Mouse (Mus musculus): ENCODE data around the gene Fam89b.
"Not testable (repeated sequence)": the region's sequence is repeated elsewhere in the genome, so short reads cannot be mapped to it uniquely, and the experiment has no call there.

The Fam89b gene

DNA sequence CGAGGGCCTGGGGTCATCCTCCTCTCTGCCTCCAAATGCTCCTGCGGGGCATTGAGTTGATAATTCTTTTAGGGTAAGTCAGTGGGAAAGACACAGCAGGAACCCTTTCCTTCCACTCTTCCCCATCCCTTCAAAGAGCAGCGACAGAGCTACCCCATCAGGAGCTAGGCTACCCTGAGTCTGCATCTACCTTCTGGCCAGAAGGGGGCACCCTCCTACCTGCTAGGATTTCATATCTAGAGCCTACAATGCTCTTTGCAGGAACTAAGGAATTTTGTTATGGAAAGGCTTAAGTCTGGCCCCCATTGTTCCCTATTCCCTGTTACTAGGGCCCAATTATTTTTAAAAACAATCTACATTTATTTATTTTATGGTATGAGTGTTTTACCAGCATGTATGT lies 18.2 kb downstream of the Fam89b start:
- DNase-seq (ENCODE audit: low spot score in 2 of 2), result peak; percentile 56 to 84

DNA sequence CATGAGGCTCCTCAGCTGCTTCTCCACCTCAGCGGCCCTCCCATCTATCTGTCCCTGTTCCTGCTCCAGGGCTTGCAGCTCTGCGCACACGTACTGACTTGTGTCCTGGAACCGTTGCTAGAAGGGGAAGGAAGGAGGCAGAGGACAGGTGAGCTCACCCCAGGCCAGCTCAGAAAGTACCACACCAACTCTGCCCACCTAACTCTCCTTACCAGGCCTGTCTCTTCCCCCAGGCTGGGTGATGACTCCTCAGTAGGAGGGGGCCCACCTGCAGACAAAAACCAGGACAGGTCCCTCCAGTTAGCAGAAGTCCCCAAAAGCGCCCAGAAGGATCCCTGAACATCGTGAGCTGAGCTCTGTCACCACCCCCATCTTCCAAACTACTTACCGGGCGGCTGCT lies 18.9 kb downstream of the Fam89b start:
- no peak for DNase-seq (ENCODE audit: low spot score in 2 of 2)

DNA sequence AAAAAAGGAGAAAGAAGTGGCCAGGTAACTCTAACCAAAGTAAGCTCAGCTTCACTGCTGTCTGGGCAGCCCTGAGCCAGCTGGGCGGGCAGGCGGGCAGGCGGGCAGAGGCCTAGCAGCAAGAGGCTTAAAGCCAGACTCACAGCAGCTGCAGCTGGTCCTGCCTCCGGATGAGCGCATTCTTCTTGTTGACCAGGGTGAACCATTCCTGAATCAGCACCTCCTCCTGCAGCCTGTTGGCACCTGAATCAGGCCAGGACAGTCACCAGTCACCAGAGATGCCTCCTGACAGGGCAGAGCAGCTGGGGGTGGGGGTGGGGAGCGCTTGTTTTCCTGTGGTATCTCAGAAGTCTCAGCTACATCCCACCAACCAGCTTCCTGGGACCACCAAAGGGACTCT lies 19.4 kb downstream of the Fam89b start:
- DNase-seq (ENCODE audit: low spot score in 2 of 2), result no peak

DNA sequence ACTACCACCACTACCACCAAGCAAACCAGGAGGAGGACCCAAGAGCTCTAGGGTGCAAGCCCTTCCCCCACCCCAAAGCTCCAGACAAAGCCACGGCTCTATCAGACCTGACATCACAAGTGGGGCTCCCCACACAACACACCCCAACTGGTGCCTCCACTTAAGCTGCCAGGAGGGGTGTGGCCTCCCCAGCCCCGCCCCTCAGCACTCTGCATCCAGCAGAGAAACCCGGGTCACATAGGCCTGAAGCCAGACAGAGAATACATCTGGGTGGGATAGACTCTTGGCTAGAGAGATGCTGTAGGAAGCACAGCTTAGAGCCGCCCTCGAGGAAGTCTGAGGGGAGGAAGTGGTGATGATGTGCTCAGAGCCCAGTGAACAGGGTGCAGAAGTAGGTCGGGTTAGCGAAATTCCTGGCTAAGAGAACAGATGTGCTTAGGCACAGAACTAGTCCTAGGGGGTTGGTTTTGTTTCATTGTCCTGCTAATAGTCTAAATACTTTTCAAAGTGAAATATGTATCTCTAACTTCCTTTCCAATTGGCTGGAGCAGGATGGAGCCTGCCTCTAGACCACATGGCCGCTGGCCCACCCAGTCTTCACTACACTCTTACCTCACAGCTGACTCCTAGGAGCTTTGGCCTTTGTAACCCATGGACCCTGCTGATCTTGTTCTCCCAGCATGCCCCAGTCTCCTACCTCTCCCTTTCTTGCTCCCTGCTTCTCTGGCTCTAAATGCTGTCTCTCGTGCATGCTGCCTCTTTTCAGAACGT lies 24.5 kb downstream of the Fam89b start:
- DNase-seq (ENCODE audit: low spot score in 2 of 2), result no peak

DNA sequence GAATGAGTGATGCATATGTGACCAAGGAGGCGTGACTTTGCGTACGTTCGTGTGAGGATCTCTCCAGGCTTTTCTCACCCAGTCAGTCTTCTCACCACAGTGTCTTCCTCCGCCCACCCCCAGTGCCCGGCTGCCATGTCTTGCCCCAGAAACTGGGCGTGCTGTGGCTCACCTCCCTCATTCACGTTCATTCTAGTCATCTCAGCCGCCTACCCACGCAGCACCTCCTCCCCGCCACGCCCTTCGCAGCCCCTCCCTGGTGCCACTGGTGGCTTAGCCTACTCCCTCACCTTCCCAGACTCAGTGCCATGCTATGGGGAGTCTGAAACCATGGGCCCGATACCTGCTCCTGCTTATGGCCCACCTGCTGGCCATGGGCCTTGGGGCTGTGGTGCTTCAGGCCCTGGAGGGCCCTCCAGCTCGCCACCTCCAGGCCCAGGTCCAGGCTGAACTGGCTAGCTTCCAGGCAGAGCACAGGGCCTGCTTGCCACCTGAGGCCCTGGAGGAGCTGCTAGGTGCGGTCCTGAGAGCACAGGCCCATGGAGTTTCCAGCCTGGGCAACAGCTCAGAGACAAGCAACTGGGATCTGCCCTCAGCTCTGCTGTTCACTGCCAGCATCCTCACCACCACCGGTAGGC lies 25.2 kb downstream of the Fam89b start, which contains the start of gene Kcnk7:
Gene Kcnk7, plus strand, starts transcription at position 205 of the 638 bp plus-strand sequence.
- no peak for DNase-seq (ENCODE audit: low spot score in 2 of 2)

DNA sequence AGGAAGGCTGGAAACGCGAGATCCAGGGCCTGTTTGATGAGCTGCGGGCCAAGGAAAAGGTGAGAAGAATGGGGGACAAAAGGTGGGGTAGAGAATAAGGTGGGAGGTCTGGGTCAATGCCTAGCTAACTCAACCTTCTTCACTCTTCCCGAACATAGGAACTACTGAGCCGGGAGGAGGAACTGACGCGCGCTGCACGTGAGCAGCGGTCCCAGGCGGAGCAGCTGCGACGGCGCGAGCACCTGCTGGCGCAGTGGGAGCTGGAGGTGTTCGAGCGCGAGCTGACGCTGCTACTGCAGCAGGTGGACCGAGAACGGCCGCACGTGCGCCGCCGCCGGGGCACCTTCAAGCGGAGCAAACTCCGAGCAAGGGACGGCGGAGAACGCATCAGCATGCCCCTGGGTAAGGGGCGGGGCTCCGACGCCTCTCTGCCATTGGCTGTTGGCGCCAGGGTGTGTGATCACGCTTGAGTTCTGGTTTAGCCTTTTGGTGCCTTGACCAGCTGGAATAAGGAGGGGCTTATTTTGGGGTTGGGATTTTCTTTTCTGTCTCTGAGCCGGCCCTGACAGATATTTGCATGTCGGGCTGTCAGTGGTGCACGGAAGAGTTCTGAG lies 33.5 kb downstream of the Fam89b start:
- DNase-seq (ENCODE audit: low spot score in 2 of 2), result no peak

DNA sequence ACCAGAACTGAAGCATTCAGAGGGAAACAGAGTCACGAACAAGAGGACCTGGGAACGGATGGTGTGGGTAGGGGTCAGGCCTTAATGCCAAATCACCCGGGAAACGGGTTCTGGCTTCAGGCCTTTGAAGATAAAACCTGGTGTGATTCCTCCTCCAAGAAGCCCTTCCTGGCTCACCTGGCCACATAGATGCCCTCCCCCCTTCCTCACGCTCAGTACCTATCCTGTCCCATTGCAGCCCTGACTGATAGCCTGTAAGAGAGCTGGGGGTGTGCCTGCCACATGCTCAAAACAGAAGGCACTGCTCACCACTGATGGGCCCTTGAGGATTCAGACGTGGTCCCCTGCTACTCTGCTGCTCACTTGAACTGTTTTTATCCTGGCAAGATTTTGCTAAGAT lies 35.7 kb downstream of the Fam89b start:
- no peak for DNase-seq (ENCODE audit: low spot score in 2 of 2)

DNA sequence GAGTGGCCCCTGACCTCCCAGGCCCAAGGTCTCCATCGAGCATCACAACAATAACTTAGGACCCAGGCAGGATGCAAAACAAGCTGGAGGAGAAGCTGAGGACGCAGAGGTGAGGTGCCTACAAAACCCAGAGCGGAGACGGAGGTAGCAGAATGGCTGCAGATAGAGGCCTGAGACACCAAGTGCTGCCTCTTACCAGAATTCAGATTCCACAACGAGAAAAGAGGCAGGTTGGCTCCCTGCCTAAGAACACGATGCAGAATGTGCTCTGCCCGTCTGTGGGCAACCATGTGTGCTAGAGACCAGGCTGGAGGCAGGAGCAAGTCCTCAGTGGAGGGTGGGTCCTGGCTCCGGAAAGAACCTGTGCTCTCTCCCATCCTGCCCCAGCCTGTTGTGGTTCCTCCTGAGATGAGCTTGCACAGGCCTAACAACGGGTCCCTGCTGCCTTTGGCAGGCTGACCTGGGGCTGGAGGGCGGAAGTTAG lies 36.5 kb downstream of the Fam89b start:
- peak in 1 of 2 experiments; percentile 23 for DNase-seq (ENCODE audit: low spot score in 2 of 2)

DNA sequence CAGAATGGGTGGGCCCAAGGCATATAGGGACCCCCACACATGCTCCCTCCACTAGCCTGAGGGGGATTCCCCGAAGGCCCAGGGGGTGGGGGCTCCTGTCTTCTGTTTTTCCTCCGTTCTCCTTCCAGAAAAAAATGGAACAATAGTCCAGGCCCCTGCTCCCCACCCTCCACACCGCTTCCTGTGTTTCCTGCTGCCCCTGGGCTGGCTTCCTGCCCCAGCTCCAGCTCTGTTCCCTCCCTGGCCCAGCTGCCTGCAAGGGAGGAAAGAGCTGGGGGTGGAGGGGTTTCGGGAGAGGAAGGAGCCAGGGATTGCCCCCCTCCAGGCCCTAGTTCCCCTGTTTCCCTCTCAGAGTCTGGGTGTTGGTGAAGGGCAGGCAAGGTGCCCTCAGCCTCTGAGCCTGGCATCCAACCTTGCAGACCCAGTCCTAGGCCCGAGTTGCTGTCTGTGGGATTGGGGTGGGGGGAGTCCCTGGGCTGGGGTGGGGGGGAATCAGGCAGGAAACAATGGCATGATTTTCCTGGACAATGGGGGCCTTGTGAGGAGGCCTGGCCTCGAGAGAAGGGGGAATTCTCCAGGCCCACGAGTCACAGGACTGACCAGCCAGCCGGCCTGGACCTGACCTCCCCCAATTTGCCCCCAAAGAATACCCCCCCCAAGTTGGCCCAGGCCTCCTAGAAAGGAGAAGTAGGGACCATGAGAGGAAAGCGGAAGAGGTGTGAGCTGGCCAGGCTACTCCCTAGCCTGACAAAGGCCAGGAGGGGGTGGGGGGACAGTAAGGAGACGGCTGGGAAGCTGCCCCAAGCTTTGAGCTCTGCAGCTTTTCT lies 37.2 kb downstream of the Fam89b start:
- DNase-seq (ENCODE audit: low spot score in 2 of 2), result no peak

DNA sequence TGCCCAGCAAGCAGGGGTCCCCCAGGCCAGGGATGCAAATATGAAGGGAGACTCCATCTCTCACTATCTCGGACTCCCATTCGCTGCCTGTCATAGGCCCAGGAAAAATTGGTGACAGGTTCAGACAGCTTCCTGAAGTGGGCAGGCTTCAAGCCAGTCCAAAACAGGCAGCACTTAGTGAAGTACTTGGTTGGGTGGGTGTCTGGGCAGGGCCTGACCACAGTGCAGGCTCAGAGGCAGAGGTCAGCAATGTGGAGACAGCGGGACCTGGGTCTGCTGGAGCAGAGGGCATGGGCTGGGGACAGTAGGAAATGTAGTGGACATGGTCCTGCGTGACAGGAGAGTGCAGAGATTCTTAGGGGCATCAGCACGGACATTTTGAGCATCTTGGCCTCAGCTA lies 37.9 kb downstream of the Fam89b start:
- DNase-seq (ENCODE audit: low spot score in 2 of 2), result no peak

DNA sequence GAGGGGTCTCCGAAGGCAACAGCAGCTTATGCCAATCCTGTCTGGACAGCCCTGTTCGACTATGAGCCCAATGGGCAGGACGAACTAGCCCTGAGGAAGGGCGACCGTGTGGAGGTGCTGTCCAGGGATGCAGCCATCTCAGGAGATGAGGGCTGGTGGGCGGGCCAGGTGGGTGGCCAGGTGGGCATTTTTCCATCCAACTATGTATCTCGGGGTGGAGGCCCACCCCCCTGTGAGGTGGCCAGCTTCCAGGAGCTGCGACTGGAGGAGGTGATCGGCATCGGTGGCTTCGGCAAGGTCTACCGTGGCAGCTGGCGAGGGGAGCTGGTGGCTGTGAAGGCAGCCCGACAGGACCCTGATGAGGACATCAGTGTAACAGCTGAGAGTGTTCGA lies 39.1 kb downstream of the Fam89b start:
- peak in 1 of 2 experiments; percentile 19 for DNase-seq (ENCODE audit: low spot score in 2 of 2)

DNA sequence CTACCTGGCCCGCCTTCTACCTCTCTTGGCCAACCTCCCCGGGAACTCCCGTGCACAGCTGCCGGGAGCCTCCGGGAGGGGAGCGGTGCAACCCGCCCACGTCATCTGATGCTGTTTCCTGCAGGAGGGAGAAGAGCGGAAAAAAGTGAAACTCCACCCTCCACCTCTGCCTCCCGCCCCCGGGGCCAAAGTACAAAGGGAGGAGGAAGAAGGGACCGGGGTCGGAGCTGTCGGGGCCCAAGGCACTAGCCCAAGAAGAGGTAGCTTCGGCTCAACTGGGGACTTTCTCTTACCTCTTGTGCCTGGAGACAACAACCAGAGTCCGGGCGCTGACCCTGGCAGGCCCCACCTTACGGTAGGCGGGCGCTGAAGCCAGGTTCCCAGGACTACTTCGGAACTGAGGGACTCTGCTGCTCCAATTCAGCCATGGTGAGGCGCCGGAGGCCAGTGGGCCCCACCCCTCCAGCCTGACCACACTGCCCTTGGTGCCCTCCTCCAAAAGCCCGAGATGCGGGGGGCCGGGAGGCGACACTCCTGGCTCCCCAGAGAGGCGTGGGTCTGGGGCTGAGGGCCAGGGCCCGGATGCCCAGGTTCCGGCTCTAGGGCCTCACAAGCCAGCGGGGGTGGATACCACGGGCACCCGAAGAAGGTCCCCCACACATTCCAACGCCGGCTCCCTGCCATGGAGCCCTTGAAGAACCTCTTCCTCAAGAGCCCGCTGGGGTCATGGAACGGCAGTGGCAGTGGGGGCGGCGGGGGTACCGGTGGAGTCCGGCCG lies 39.7 kb downstream of the Fam89b start:
- peak; percentile 70 to 74 for DNase-seq (ENCODE audit: low spot score in 2 of 2)

DNA sequence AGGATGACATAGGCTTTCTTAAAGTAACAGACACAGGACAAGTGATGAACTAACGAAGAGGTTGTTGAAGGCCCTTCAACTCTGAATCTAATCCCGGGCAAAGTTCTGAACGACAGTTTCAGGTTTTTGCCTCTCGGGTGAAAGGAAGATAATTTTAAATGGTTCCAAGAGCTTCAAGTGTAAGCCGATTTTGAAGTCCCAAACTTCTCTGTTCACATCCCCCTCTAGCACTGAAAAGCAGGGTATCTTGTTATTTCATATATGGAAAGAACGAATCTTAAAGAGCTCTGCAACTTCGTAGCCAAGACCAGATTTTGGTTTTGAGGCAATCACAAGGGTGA lies 40.4 kb downstream of the Fam89b start:
- no peak for DNase-seq (ENCODE audit: low spot score in 2 of 2)

DNA sequence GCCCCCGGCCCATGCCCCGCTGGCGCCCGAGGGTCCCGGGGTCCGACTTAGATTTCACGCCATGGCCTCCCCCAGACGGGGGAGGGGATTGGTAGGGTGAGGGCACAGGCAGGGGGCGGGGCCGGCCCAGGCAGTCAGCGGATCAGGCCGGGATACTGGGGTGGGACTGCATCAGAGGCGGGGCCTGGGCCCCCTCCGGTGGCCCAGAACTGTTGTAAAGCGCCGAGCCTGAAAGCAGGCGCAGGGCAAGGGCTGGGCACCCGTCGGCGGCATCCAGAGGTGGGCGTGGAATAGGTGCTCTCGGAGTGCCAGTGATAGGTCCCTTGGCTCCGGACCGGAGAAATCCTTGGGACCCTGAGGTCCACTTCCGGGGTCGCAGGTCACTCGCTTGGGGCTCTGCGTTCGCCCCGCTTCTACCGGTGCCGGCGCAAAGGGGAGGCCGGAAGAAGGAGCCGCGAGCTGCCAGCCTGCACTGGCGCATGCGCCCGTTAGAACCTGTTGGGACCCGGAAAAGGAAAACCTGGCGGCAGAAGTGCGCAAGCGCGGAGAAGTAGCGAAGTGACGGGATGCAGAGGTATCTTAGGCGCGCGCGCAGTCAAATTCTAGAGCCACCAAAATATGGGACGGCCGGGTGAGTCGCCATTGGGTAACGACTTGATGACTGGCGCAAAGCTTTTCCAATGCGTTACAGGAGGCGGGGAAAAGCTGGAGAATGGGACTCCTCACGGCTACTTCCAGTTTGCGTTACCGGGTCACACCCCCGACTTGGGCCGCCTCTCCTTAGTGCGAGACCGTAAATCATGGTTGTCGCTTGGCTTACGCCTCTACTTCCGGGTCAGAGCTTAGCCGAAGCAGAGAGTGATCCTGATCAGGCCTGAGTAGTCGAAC lies 41.0 kb downstream of the Fam89b start, which contains the start of the genes Map3k11 and Pcnx3:
Gene Map3k11, plus strand, starts transcription at position 543 of the 888 bp plus-strand sequence.
Gene Pcnx3, minus strand, starts transcription at position 709 of the 888 bp plus-strand sequence.
- peak; percentile 98 to 99 for DNase-seq (ENCODE audit: low spot score in 2 of 2)

DNA sequence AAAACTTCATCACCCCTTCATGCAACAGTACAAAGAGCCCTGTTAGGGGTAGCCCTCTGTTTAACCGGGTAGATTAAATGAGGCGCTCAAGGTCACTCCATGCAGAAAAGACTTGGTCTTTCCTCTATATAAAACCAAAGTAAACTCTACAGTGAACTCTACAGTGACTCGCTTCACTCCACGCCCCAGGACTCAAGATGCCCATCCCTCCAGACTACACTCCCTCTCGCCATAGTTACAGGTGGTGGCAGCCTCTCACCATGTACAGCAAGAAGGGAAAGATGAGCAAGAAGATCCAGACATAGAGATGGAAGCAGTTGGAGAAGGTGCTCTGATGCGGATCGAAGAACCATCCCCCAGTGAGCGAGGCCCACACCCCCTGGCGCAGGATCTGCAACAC lies 41.7 kb downstream of the Fam89b start:
- DNase-seq (ENCODE audit: low spot score in 2 of 2), result no peak

DNA sequence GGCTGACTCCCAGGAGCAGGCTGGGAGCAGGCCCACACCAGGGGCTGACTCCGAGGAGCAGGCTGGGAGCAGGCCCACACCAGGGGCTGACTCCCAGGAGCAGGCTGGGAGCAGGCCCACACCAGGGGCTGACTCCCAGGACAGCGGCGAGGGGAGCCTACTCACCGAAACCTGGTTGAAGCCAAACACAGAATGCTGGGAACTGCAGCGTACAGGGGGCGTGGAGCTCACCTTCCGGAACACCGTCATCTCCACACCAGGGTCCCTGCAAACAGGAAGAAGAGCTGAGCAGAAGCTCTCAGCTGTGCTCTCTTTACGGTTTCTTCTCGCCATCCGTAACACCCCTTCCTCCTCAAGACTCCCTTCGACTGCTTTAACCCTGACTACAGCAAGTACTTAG lies 42.5 kb downstream of the Fam89b start:
- DNase-seq (ENCODE audit: low spot score in 2 of 2), result not testable (repeated sequence)

DNA sequence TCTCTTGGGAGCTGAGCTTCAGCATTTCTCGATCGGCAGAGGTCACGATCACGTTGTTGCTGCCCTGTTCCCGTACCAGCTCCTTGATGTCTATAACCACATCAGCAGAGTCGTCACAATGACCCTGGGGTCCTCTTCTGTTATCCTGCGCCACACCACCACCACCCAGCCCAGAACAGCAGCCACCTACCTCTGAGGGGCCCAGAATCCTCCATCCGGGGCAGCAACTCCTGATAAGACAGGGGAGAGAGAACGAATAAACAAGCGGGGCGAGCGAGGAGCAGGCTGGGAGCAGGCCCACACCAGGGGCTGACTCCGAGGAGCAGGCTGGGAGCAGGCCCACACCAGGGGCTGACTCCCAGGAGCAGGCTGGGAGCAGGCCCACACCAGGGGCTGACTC lies 43.0 kb downstream of the Fam89b start:
- no peak for DNase-seq (ENCODE audit: low spot score in 2 of 2)

DNA sequence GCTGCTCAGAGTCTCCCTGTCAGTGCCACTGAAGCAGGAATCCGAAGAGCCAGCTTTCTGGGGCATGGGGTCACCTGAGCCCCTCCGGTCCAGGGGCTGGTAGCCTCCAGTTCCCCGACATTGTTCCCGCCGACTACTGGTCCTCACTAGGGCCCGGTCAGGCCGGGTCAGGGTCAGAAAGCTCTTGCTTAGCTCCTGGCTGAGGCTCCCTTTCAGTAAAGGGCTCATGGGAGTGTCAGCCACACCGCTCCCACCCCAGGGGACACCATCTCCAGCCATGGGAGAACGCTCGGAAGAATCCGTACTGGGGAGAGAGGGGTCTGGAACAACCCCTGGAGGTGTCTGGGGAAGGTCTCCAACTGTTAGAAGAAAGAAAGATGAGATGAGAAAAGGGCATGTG lies 43.6 kb downstream of the Fam89b start:
- DNase-seq (ENCODE audit: low spot score in 2 of 2), result no peak

DNA sequence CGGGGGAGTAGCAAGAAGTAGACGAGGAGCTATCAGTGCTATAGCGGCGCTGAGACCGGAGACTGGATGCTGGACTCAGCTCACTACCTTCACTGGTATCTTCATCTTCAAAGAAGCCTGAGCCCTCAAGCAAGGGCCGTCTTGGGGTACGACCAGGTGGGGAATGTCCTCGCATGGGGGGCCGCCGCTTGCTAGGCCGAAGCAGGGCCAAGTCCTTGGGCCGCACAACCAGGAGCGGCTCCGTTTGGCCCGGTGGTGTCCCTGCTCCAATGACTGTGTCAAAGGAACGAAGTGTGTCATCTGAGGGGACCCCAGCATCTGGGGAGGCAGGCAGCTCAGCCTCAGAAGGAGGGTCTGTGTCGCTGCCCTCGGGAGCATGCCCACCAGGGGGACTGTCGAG lies 44.0 kb downstream of the Fam89b start:
- no peak for DNase-seq (ENCODE audit: low spot score in 2 of 2)

DNA sequence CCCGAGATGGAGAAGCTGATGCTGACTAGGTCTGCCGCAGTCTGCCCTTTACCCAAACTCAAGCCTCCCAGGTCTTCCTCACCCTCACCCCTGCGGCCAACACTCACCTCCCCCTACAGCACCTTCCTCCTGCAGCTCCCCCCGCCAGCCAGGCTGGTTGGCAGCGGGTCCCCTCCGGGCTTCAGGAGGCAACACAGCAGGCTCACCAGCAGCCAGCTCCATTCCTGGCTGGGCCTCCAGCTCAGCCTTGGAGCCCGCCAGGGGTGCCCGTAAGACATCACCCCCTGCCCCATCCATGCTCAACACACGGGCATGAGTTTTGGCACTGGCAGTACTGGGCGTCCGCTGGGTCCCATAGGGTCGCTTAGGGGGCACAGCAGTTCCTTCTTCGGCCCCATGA lies 44.5 kb downstream of the Fam89b start:
- DNase-seq (ENCODE audit: low spot score in 2 of 2), result no peak

Measured in frontal cortex, postnatal 36 days (tissue).